In genomic region chr3:63413046-63413911, GRCm38 (mm10) we compare ENCODE assay signal across 12 mouse cellular contexts.
DNase-seq lines count a peak whose midpoint lies in the region; ATAC-seq and TF ChIP-seq lines count a peak whose summit lies in the region.
"Had no signal": no experiment of that assay in that cellular context is flagged by ENCODE, and none has a peak within 500 bp of the region (broad histone marks: within the 10 kb centered on the region; RNA-seq: fewer than 3 reads in every experiment).

No protein-coding gene starts in this region.

- peak overlapping the region; percentile 21; the same call in 1 of the 2 replicates for H3K27ac ChIP-seq in lung, embryonic 16.5 days (ENCODE audit: low read length)
- peak overlapping the region; percentile 36; the same call in 1 of the 2 replicates for H3K27ac ChIP-seq in embryonic facial prominence, embryonic 14.5 days (replicated peaks; ENCODE audit: low read depth, low read length)
- peak overlapping the region; percentile 73 for H3K27ac ChIP-seq in kidney, embryonic 15.5 days
- H3K27ac ChIP-seq: heart, embryonic 10.5 days; hindbrain, embryonic 13.5 days had no signal

- no peak overlapping the region for H3K4me2 ChIP-seq in lung, embryonic 16.5 days (ENCODE audit: low read depth, low read length)
- H3K4me2 ChIP-seq in embryonic facial prominence, embryonic 14.5 days (ENCODE audit: low read depth, low read length), result no peak overlapping the region
- H3K4me2 ChIP-seq in kidney, embryonic 15.5 days, result 0 out of 2 replicates have a peak overlapping the region, but pooled peaks have one; percentile 8
- H3K4me2 ChIP-seq: hindbrain, embryonic 13.5 days had no signal

- no peak for ATAC-seq in lung, embryonic 16.5 days (ENCODE audit: low read depth)
- ATAC-seq in embryonic facial prominence, embryonic 14.5 days (ENCODE audit: low read depth), result no peak
- peak; percentile 92 for ATAC-seq in kidney, embryonic 15.5 days (replicated peaks; ENCODE audit: low FRiP score)
- ATAC-seq in megakaryocyte-erythroid progenitor cell, adult 5-6 weeks (replicated peaks; ENCODE audit: low FRiP score, low TSS enrichment, poor library complexity, severe bottlenecking), result no peak

- TF ChIP-seq POLR2A in lung, adult 2 months (IDR thresholded peaks at IDR 0.05; ENCODE audit: borderline replicate concordance, extremely low read depth, low read depth, low read length), result no peak

- H3K9me3 ChIP-seq in lung, embryonic 16.5 days (ENCODE audit: control insufficient read depth, low read length), result no peaks in the 10 kb centered on the region
- H3K9me3 ChIP-seq in embryonic facial prominence, embryonic 14.5 days (ENCODE audit: control insufficient read depth, low read length), result no peaks in the 10 kb centered on the region
- no peaks in the 10 kb centered on the region for H3K9me3 ChIP-seq in kidney, embryonic 15.5 days (replicated peaks)
- H3K9me3 ChIP-seq: heart, embryonic 10.5 days; hindbrain, embryonic 13.5 days had no signal

- H3K4me3 ChIP-seq in lung, embryonic 16.5 days (ENCODE audit: low read length), result no peak overlapping the region
- H3K4me3 ChIP-seq in lung, adult 2 months (replicated peaks; ENCODE audit: extremely low read depth, low read depth, low read length), result no peak overlapping the region
- H3K4me3 ChIP-seq in embryonic facial prominence, embryonic 14.5 days (ENCODE audit: low read depth, low read length), result no peak overlapping the region
- H3K4me3 ChIP-seq in kidney, embryonic 15.5 days (replicated peaks), result no peak overlapping the region
- H3K4me3 ChIP-seq: heart, embryonic 10.5 days; hindbrain, embryonic 13.5 days had no signal

- no peaks in the 10 kb centered on the region for H3K4me1 ChIP-seq in lung, embryonic 16.5 days (replicated peaks; ENCODE audit: control insufficient read depth, insufficient read depth, low read length)
- H3K4me1 ChIP-seq in lung, adult 2 months (ENCODE audit: control insufficient read depth, insufficient read depth, low read length), result no peaks in the 10 kb centered on the region
- H3K4me1 ChIP-seq in embryonic facial prominence, embryonic 14.5 days (ENCODE audit: control insufficient read depth, insufficient read depth, low read length), result peaks cover 17% of the 10 kb centered on the region
- peaks cover 16% of the 10 kb centered on the region for H3K4me1 ChIP-seq in kidney, embryonic 15.5 days
- H3K4me1 ChIP-seq: heart, embryonic 10.5 days; hindbrain, embryonic 13.5 days had no signal

- no peak overlapping the region for H3K9ac ChIP-seq in lung, embryonic 16.5 days (ENCODE audit: low read length)
- no peak overlapping the region for H3K9ac ChIP-seq in embryonic facial prominence, embryonic 14.5 days (ENCODE audit: low read depth, low read length)
- H3K9ac ChIP-seq in kidney, embryonic 15.5 days, result no peak overlapping the region
- H3K9ac ChIP-seq: hindbrain, embryonic 13.5 days had no signal

- TF ChIP-seq CTCF in lung, adult 2 months (IDR thresholded peaks at IDR 0.05; ENCODE audit: insufficient read depth, low read length), result no peak

- no peak for DNase-seq in lung, adult 2 months
- DNase-seq in embryonic facial prominence, embryonic 14.5 days (ENCODE audit: low spot score), result peak; percentile 25
- peak; percentile 41 for DNase-seq in mesoderm, embryonic 11.5 days (ENCODE audit: low read depth, low spot score)
- no peak for DNase-seq in heart, adult 8-10 months (ENCODE audit: low spot score)
- DNase-seq: adrenal gland, postnatal 14 days; left cerebral cortex, postnatal 4 days; midbrain, embryonic 14.5 days had no signal

- no peaks in the 10 kb centered on the region for H3K27me3 ChIP-seq in lung, embryonic 16.5 days (ENCODE audit: control insufficient read depth, insufficient read depth, low read depth, low read length)
- no peaks in the 10 kb centered on the region for H3K27me3 ChIP-seq in embryonic facial prominence, embryonic 14.5 days (replicated peaks; ENCODE audit: control insufficient read depth, insufficient read depth, low read length)
- H3K27me3 ChIP-seq in kidney, embryonic 15.5 days, result no peaks in the 10 kb centered on the region
- H3K27me3 ChIP-seq: hindbrain, embryonic 13.5 days had no signal

- WGBS in lung, embryonic 16.5 days, result 45% methylated on average over 6 of the region's 6 CpGs
- WGBS in lung, adult 2 months, result 51% methylated on average over 6 of the region's 6 CpGs
- 52% methylated on average over 6 of the region's 6 CpGs for WGBS in embryonic facial prominence, embryonic 14.5 days
- 22% methylated on average over 6 of the region's 6 CpGs for WGBS in kidney, embryonic 15.5 days

- no peaks in the 10 kb centered on the region for H3K36me3 ChIP-seq in lung, embryonic 16.5 days (ENCODE audit: control insufficient read depth, insufficient read depth, low read length)
- H3K36me3 ChIP-seq in embryonic facial prominence, embryonic 14.5 days (ENCODE audit: control insufficient read depth, insufficient read depth, low read length), result no peaks in the 10 kb centered on the region
- H3K36me3 ChIP-seq in kidney, embryonic 15.5 days, result no peaks in the 10 kb centered on the region
- H3K36me3 ChIP-seq: heart, embryonic 10.5 days; hindbrain, embryonic 13.5 days had no signal

Comparison
In these comparisons a context has a peak if more than half of its experiments do, and no peak if none do; other contexts are left out.
1. H3K27ac ChIP-seq: peak in every context shown above with its lines; median percentile 73 in kidney, embryonic 15.5 days; 36 in embryonic facial prominence, embryonic 14.5 days; 21 in lung, embryonic 16.5 days.
2. DNase-seq: peak in embryonic facial prominence, embryonic 14.5 days (single experiment) and mesoderm, embryonic 11.5 days (single experiment); none in lung, adult 2 months (single experiment) and heart, adult 8-10 months (single experiment).